Mouse (Mus musculus): ENCODE measurements around the gene Hoxc4. TPM values are rescaled to one million over a fixed set of nuclear protein-coding genes. Genes with fewer than 3 reads are reported as not detected.

The Hoxc4 gene
- total RNA-seq, 2 experiments from 2014 or later: 3.8 to 5.0 TPM

- intact Hi-C loops (cut with DNase I; ENCODE audit: low total_unique reads): no loop called here
- DNase-seq: no peak
These were observed 43.3 kb downstream of the Hoxc4 start for GRCm38 (mm10) chr15:103061988-103062387.

DNA sequence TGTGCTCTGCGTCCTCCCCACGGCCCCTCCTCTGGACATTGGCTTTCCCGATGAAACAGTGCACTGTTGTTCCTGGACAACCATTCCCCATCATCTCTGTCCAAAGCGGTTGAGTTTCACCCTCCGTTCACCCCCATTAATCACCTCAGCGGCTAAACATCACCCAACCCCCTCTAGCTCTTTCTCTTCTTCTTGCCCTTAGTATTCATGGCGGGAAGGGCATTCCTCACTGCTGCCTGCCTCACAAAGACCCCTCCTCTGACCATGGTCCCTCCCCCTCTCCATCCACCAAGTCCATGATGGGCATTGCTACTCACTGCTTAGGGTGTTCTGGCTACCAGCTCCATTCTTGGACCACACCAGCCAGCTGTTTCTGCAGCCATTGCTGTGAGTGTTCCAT lies 46.9 kb downstream of the Hoxc4 start:
- no peak for DNase-seq
- intact Hi-C loops (cut with DNase I; ENCODE audit: low total_unique reads): no loop called here

- intact Hi-C loops (cut with DNase I; ENCODE audit: low total_unique reads): no loop called here
These were observed 49.0 kb downstream of the Hoxc4 start for GRCm38 (mm10) chr15:103067701-103068100.

DNA sequence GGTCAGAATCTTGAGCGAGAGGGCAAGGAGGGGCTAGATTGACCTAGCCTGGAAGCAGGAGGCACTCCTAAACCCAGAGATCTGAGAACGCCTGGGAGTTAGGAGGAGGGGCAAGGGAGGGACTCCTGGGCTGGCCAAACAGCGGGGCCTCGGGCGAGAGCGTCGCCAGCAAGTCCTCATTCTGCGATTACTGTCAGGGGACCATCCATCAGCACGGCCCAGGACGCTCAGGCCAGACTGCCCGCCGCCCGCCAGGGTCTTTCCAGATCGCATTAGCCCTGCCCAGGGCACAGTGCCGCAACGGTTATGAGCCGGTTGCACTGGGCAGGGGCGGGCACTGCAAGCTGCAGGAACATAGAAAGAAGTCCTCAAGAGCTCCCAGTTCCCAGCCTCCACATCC lies 50.4 kb downstream of the Hoxc4 start:
- intact Hi-C loops (cut with DNase I; ENCODE audit: low total_unique reads): no loop called here

More at GRCm38 (mm10) chr15:103067701-103068100, 49.0 kb downstream of the Hoxc4 start:
- DNase-seq: no peak

DNA sequence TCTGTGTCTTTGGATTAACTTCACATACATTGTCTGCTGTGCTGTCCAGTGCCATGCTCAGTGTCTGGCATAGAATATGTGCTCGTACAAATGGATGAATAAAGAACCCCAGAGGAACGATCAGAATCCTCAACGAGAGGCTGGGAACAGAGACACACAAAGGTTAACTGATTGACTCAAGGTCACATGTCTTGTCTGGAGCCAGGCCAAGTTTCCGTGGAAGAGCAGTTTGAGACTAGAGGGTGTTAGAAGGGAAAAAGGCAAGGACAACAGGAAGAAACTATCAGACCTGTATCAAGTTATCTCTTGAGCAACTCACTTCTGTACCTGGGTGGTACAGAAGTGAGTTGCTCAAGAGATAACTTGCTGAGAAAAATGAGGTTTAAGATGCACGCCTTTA lies 52.5 kb downstream of the Hoxc4 start:
- intact Hi-C loops (cut with DNase I; ENCODE audit: low total_unique reads): no loop called here

More for the DNA sequence above, 50.4 kb downstream of the Hoxc4 start:
- peak; percentile 42 for DNase-seq

DNA sequence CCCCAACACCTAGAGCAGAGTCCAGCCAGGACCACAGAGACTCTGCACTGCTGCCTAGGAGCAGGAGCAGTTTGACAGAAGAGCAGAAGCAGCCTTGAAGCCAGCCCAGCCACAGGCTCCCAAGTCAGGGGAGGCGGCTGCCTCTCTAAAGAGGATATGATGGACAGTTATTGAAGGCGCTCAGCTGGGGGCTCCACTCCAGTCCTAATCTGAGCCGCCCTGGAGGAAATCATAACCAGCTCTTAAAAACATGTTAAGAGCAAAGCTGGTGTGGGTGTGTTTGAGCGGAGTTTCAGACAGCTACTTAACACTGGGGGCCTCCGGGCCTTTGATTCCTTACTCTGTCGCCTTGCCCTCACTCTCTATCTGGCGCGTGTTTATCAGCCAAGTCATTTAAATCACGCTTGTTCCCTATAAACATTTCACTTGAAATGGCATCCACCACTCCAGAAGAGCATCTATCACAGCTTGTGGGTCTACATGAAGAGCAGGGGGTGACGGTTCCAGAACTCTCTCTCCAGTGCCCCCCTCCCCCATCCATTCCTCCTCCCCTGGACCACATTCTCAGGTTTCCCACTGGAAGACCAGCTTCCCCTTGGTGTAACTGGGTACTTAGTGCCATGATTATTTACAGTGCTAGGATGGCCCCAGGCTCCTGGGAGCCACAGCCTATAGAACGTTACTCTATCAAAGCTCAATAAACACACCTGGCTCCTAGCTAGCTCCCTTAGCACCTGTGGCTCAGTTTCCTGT lies 56.1 kb downstream of the Hoxc4 start:
- intact Hi-C loops (cut with DNase I; ENCODE audit: low total_unique reads): no loop called here
- no peak for DNase-seq

More for the DNA sequence above, 52.5 kb downstream of the Hoxc4 start:
- DNase-seq: no peak

- intact Hi-C loops (cut with DNase I; ENCODE audit: low total_unique reads): no loop called here
- no peak for DNase-seq
These were observed 58.9 kb downstream of the Hoxc4 start for GRCm38 (mm10) chr15:103077673-103078072.

- intact Hi-C loops (cut with DNase I; ENCODE audit: low total_unique reads): no loop called here
- no peak for DNase-seq
These were observed 63.9 kb downstream of the Hoxc4 start for GRCm38 (mm10) chr15:103082622-103083021.

DNA sequence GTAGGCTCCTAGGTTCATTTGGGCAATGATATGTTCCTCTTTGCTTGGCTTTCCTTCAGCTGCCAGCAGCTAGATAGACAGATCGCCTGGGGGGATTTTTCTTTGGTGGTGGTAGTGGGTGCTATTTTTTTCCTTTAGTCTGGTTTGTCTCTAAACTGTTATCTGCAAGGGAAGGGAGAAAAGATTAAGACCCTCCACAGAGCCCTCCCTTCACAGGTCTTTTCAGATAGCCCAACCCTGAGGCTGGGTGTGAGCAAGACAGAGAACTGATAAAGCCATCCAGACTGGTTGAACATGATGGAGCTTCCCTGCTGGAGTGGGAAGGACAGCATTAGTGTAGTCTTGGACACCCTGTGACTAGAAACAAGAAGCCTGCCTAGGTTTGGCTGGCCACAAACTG lies 64.9 kb downstream of the Hoxc4 start:
- DNase-seq: no peak
- intact Hi-C loops (cut with DNase I; ENCODE audit: low total_unique reads): no loop called here

- no peak for DNase-seq
- intact Hi-C loops (cut with DNase I; ENCODE audit: low total_unique reads): no loop called here
These were observed 66.2 kb downstream of the Hoxc4 start for GRCm38 (mm10) chr15:103084944-103085343.

GRCm38 (mm10) chr15:103085831-103086671 lies 67.3 kb downstream of the Hoxc4 start:
- intact Hi-C loops (cut with DNase I; ENCODE audit: low total_unique reads): no loop called here
- peak; percentile 63 for DNase-seq

Small RNAs within 50 kb of the gene (microRNA-seq; reads per million reads assigned to microRNA genes)
- 1,179 to 1,348 reads per million in 2 experiments for gene Mir196a-2
- gene Mir615: 357 to 585 reads per million in 2 experiments

Other genes with a start within 250 kb of the Hoxc4 start
- not detected for gene Hoxc13, start 97.8 kb upstream of the Hoxc4 start, total RNA-seq (2021)
- gene Hoxc12, start 82.2 kb upstream of the Hoxc4 start, total RNA-seq (2021): under 1 TPM in 1 of 2 experiments, not detected in 1; 0.22 TPM
- gene Hoxc11, start 64.5 kb upstream of the Hoxc4 start, total RNA-seq (2021): 1 to 10 TPM; 6.6 to 9.1 TPM
- 10 to 100 TPM; 47.9 to 48.0 TPM for gene Hoxc10, start 52.1 kb upstream of the Hoxc4 start, total RNA-seq (2021)
- gene Hoxc5, start 51.5 kb upstream of the Hoxc4 start, total RNA-seq (2021): 1 to 10 TPM; 1.4 to 1.8 TPM
- 1 to 10 TPM; 5.7 to 5.8 TPM for gene Hoxc9, start 42.5 kb upstream of the Hoxc4 start, total RNA-seq (2021)
- 1 to 10 TPM; 1.1 to 1.2 TPM for gene Hoxc8, start 28.3 kb upstream of the Hoxc4 start, total RNA-seq (2021)
- gene Hoxc6, start 20.7 kb upstream of the Hoxc4 start, total RNA-seq (2021): 1 to 10 TPM; 5.2 to 5.9 TPM
- 10 to 100 TPM; 10.6 to 11.6 TPM for gene Smug1, start 148.2 kb downstream of the Hoxc4 start, total RNA-seq (2021)
- 10 to 100 TPM; 29.9 to 41.5 TPM for gene Cbx5, start 220.9 kb downstream of the Hoxc4 start, total RNA-seq (2021)
- gene Hnrnpa1, start 221.5 kb downstream of the Hoxc4 start, total RNA-seq (2021): 100 to 1,000 TPM; 110 to 114 TPM
- gene Nfe2, start 239.5 kb downstream of the Hoxc4 start, total RNA-seq (2021): not detected